Mouse (Mus musculus): ENCODE data around the gene Hist1h3a. TPM values are rescaled to one million over a fixed set of nuclear protein-coding genes. Genes with fewer than 3 reads are reported as not detected.
"Not testable (repeated sequence)": the region's sequence is repeated elsewhere in the genome, so short reads cannot be mapped to it uniquely, and the experiment has no call there.

Gene Hist1h3a
- 2.3 and 3.5 TPM in 2 replicates for polyA plus RNA-seq (2015; fragmentation: Nextera tagmentation; extraction: Ambion mirVana)

DNA sequence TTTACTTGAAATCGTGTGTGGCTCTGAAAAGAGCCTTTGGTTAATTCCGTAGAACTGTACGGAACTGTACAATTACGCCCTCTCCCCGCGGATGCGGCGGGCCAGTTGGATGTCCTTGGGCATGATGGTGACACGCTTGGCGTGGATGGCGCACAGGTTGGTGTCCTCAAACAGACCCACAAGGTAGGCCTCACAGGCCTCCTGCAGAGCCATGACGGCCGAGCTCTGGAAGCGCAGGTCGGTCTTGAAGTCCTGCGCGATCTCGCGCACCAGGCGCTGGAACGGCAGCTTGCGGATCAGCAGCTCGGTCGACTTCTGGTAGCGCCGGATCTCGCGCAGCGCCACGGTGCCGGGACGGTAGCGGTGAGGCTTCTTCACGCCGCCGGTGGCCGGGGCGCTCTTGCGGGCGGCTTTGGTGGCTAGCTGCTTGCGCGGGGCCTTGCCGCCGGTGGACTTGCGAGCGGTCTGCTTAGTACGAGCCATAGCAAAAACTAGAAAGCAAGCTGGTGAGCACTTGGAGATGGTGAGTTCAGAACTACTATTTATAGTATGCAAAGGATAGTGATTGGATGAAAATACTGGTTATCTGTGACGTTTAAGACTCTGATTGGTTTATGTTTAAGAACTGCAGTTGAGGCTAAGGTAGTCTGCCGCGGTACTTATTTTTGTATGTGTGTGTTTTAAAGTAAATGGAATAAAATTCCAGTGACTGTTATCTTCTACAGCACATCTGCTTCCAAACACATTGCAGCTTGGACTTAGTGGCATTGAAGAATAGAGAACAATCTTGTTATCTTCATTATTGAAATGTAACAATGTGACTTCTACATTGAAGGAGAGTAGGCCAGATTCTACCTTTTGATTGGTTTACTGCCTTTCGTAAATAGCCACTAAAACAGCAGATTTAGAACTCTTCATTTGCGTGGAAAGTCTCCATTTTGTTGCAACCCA lies at the start of gene Hist1h3a:
Gene Hist1h3a, minus strand, starts transcription at position 516 of the 951 bp plus-strand sequence.
- not testable (repeated sequence) for H3K36me3 ChIP-seq; H3K9me3 ChIP-seq (replicated peaks); H3K27me3 ChIP-seq
- H3K4me1 ChIP-seq = peaks cover 37% of the 10 kb centered on the region
- WGBS = under 1% methylated on average over 29 of the region's 52 CpGs
- ATAC-seq (ENCODE audit: insufficient number of reproducible peaks, low FRiP score, low TSS enrichment, low read depth) = peak; percentile 63
- H3K27ac ChIP-seq (replicated peaks) = peak within 1 kb of the TSS; percentile 96
- H3K4me3 ChIP-seq (replicated peaks) = peak within 1 kb of the TSS; percentile 58
- peak within 1 kb of the TSS; percentile 29 for H3K9ac ChIP-seq
- peak within 1 kb of the TSS; percentile 84 for H3K4me2 ChIP-seq (replicated peaks)

DNA sequence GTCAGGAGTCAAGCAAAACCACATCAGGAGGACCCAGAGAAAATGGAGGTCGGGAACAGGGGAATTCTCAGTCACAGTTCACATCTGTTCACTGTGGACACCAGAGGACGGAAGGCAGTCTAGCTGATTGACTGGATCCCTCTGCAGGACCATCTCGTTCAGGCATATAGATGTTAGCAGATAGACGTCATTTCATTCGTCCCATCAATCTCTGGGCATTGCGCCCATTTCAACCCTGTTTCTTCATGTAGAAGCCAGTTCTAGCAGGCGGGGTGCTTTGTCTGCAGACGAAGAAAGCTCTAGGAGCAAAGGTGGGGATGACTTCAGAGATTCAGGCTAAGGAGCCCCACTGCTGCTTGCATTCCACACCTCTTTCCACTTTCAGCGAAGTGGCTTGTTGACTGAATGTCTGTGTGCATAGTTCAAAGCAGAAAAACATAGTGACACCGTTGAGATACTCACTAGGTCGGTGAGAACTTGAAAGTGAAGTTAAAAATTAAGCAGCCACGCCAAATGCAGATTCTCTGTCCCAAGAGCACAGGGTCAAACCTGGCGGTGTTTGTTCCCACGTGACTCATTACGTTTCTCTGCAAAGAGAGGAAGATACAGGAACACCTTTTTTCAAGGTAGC lies 44.4 kb upstream of the Hist1h3a start, which contains the start of gene Slc17a2:
Gene Slc17a2, plus strand, starts transcription at position 572 of the 631 bp plus-strand sequence.
- 83% methylated on average over 15 of the region's 15 CpGs for WGBS
- no peak within 1 kb of the TSS for H3K4me2 ChIP-seq (replicated peaks)
- H3K36me3 ChIP-seq = no peaks in the 10 kb centered on the region
- ATAC-seq (ENCODE audit: insufficient number of reproducible peaks, low FRiP score, low TSS enrichment, low read depth) = no peak
- no peaks in the 10 kb centered on the region for H3K4me1 ChIP-seq
- H3K4me3 ChIP-seq (replicated peaks) = no peak within 1 kb of the TSS
- no peaks in the 10 kb centered on the region; the same call in 1 of the 2 replicates for H3K27me3 ChIP-seq
- no peaks in the 10 kb centered on the region for H3K9me3 ChIP-seq (replicated peaks)
- no peak within 1 kb of the TSS for H3K9ac ChIP-seq
- no peak within 1 kb of the TSS for H3K27ac ChIP-seq (replicated peaks)

GRCm38 (mm10) chr13:23804532-23804931 lies 42.3 kb upstream of the Hist1h3a start:
- Histone ChIP-seq H3K4me2 (replicated peaks) (no peak overlapping the region), H3K4me1 (no peaks in the 10 kb centered on the region), H3K36me3 (no peaks in the 10 kb centered on the region), H3K27ac (replicated peaks) (no peak overlapping the region), H3K27me3 (no peaks in the 10 kb centered on the region; the same call in 1 of the 2 replicates), H3K4me3 (replicated peaks) (no peak overlapping the region), H3K9ac (no peak overlapping the region), H3K9me3 (replicated peaks) (no peaks in the 10 kb centered on the region)
- WGBS = 80% methylated on average over 2 of the region's 2 CpGs
- ATAC-seq (ENCODE audit: insufficient number of reproducible peaks, low FRiP score, low TSS enrichment, low read depth) = no peak

- no peak overlapping the region for H3K4me3 ChIP-seq (replicated peaks)
- H3K9ac ChIP-seq = no peak overlapping the region
- H3K9me3 ChIP-seq (replicated peaks) = no peaks in the 10 kb centered on the region
- no peak overlapping the region for H3K27ac ChIP-seq (replicated peaks)
- H3K4me2 ChIP-seq (replicated peaks) = no peak overlapping the region
- no peaks in the 10 kb centered on the region; the same call in 1 of the 2 replicates for H3K27me3 ChIP-seq
- WGBS = 54% methylated on average over 5 of the region's 5 CpGs
- no peaks in the 10 kb centered on the region for H3K4me1 ChIP-seq
- no peaks in the 10 kb centered on the region for H3K36me3 ChIP-seq
- ATAC-seq (ENCODE audit: insufficient number of reproducible peaks, low FRiP score, low TSS enrichment, low read depth) = no peak
Observed at GRCm38 (mm10) chr13:23799405-23799804, 37.2 kb upstream of the Hist1h3a start.

- no peaks in the 10 kb centered on the region for H3K36me3 ChIP-seq
- H3K4me2 ChIP-seq (replicated peaks) = no peak overlapping the region
- H3K4me1 ChIP-seq = no peaks in the 10 kb centered on the region
- H3K9ac ChIP-seq = no peak overlapping the region
- H3K27me3 ChIP-seq = no peaks in the 10 kb centered on the region
- no peak for ATAC-seq (ENCODE audit: insufficient number of reproducible peaks, low FRiP score, low TSS enrichment, low read depth)
- WGBS = 29% methylated on average over 2 of the region's 2 CpGs
- no peaks in the 10 kb centered on the region for H3K9me3 ChIP-seq (replicated peaks)
- no peak overlapping the region for H3K27ac ChIP-seq (replicated peaks)
- H3K4me3 ChIP-seq (replicated peaks) = no peak overlapping the region
Observed at GRCm38 (mm10) chr13:23792520-23792919, 30.3 kb upstream of the Hist1h3a start.

GRCm38 (mm10) chr13:23779025-23779424 lies 16.8 kb upstream of the Hist1h3a start:
- WGBS = 82% methylated on average over 4 of the region's 4 CpGs
- Histone ChIP-seq H3K9ac (no peak overlapping the region), H3K27ac (replicated peaks) (no peak overlapping the region), H3K27me3 (no peaks in the 10 kb centered on the region), H3K4me3 (replicated peaks) (no peak overlapping the region), H3K9me3 (replicated peaks) (no peaks in the 10 kb centered on the region), H3K36me3 (no peaks in the 10 kb centered on the region), H3K4me1 (no peaks in the 10 kb centered on the region), H3K4me2 (replicated peaks) (no peak overlapping the region)
- no peak for ATAC-seq (ENCODE audit: insufficient number of reproducible peaks, low FRiP score, low TSS enrichment, low read depth)

DNA sequence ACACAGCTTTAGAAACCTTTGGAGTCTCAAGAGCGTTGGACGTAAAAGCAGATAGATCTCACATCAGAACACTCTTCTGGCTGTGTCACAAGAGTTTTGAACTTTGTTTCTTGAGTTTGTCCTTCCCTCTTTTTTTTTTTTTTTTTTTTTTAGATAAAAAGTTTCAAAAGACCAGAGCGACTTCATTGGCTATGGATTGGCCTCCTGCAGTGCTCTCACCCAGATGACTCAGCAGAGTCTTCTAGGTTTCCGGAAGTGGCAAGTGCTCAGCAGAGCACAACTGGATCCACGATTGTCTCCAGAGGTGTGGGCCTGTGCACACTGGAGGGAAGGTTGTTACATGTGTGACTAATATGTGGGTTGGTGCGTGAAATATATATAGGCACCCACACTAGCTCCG lies 16.2 kb upstream of the Hist1h3a start:
- H3K27ac ChIP-seq (replicated peaks) = no peak overlapping the region
- WGBS = 92% methylated on average over 7 of the region's 7 CpGs
- H3K4me2 ChIP-seq (replicated peaks) = no peak overlapping the region
- no peaks in the 10 kb centered on the region for H3K9me3 ChIP-seq (replicated peaks)
- no peaks in the 10 kb centered on the region for H3K27me3 ChIP-seq
- no peaks in the 10 kb centered on the region for H3K36me3 ChIP-seq
- H3K9ac ChIP-seq = no peak overlapping the region
- no peak overlapping the region for H3K4me3 ChIP-seq (replicated peaks)
- H3K4me1 ChIP-seq = no peaks in the 10 kb centered on the region
- ATAC-seq (ENCODE audit: insufficient number of reproducible peaks, low FRiP score, low TSS enrichment, low read depth) = no peak

DNA sequence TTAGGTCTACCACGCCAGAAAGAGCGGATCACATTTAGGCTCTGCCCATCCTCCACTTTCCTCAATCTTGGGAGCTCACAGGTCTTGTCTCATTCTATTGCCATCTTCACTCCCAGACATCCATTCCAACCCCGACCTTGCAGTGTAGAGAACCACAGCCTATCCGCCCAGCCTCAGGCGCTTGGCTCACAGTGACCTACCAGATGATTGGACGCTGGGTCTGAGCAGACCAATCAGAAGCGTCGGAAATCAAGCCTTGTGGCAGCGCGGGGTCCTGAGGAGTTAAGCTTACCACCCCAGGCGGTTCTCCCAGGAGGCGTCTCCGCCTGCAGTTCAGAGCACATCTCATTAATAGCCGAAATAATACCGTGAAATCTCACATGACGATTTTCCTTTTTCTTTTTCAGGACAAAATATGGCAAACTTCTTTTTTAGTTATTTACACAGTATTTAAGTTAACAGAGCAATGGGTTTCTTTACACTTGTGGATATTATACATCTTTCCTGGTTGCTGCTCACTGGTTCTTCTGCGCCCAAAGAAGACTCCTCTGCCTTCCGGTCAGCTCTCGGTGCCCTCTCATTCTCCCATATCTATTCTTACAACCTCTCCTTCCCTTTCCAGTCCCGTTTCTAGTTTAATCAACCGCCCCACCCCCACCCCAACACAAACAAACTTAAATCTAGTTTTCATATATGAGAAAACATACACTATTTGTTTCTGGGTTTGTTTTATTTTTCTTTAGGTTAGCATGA lies 10.6 kb upstream of the Hist1h3a start:
- no peak overlapping the region for H3K9ac ChIP-seq
- no peaks in the 10 kb centered on the region for H3K36me3 ChIP-seq
- no peaks in the 10 kb centered on the region for H3K4me1 ChIP-seq
- H3K27ac ChIP-seq (replicated peaks) = no peak overlapping the region
- H3K4me2 ChIP-seq (replicated peaks) = peak overlapping the region; percentile 48
- 0 out of 2 replicates have a peak overlapping the region, but pooled peaks have one; percentile 11 for H3K4me3 ChIP-seq (replicated peaks)
- 16% methylated on average over 21 of the region's 21 CpGs for WGBS
- peak; percentile 78; the same call in 1 of the 2 replicates for ATAC-seq (ENCODE audit: insufficient number of reproducible peaks, low FRiP score, low TSS enrichment, low read depth)
- no peaks in the 10 kb centered on the region for H3K27me3 ChIP-seq
- no peaks in the 10 kb centered on the region for H3K9me3 ChIP-seq (replicated peaks)

GRCm38 (mm10) chr13:23769613-23770012 lies 7.4 kb upstream of the Hist1h3a start, which contains the start of gene Trim38:
Trim38 (plus strand) TSS chr13:23769913.
- not testable (repeated sequence) for H3K4me3 ChIP-seq (replicated peaks); H3K27ac ChIP-seq (replicated peaks); H3K4me2 ChIP-seq (replicated peaks); H3K4me1 ChIP-seq; H3K9me3 ChIP-seq (replicated peaks); ATAC-seq (ENCODE audit: insufficient number of reproducible peaks, low FRiP score, low TSS enrichment, low read depth); H3K27me3 ChIP-seq; H3K9ac ChIP-seq; H3K36me3 ChIP-seq
- WGBS = 84% methylated on average over 2 of the region's 2 CpGs

GRCm38 (mm10) chr13:23768834-23769397 lies 6.7 kb upstream of the Hist1h3a start:
- H3K4me3 ChIP-seq (replicated peaks) = no peak overlapping the region
- no peak for ATAC-seq (ENCODE audit: insufficient number of reproducible peaks, low FRiP score, low TSS enrichment, low read depth)
- peaks cover 11% of the 10 kb centered on the region for H3K4me1 ChIP-seq
- H3K36me3 ChIP-seq = no peaks in the 10 kb centered on the region
- no peak overlapping the region for H3K9ac ChIP-seq
- no peaks in the 10 kb centered on the region for H3K9me3 ChIP-seq (replicated peaks)
- H3K27ac ChIP-seq (replicated peaks) = no peak overlapping the region
- no peak overlapping the region for H3K4me2 ChIP-seq (replicated peaks)
- H3K27me3 ChIP-seq = no peaks in the 10 kb centered on the region
- WGBS = 45% methylated on average over 5 of the region's 5 CpGs
